Mouse (Mus musculus) thymus, adult 2 months (tissue): ENCODE measurements around the gene Gsk3b.

ENCODE experiments used
- CTCF ChIP-seq: fragments of 200-500 bp; IDR thresholded peaks from 2 replicates; pipeline ENCODE4 v1.5.1; 2012; ENCODE audit warnings: mild to moderate bottlenecking, control low read depth, low read length, moderate library complexity, borderline replicate concordance; ENCODE audit not compliant: control insufficient read depth, poor library complexity, insufficient read depth; ENCODE audit errors: extremely low read depth
- POLR2A ChIP-seq: fragments of 200-500 bp; IDR thresholded peaks from 2 replicates; pipeline ENCODE4 v1.6.1; 2012; ENCODE audit warnings: mild to moderate bottlenecking, low read length, control low read depth, moderate library complexity; ENCODE audit not compliant: control insufficient read depth, poor library complexity, insufficient read depth; ENCODE audit errors: extremely low read depth

DNA sequence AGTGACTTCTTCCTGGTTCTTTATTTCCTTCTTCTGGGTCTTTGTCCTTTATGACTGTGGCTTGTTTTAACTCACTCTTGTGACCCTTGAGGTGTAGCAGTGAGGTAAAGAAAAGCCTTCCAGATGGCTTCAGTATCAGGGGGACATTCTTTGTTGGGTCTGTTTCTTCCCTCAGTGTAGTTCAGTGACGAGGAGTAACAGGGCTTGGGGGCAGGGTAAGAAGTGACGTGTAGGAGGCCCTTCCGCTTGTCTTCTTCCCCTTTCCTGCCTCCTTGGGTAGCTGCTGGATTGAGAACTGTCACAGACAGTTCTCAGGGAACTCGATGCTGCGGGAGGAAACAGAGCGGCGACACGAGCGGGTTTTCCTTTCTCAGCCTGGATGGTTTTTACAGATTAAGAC lies 43.0 kb downstream of the Gsk3b start:
- no peak for TF ChIP-seq CTCF
- TF ChIP-seq POLR2A: peak; percentile 41; the same call in 1 of the 2 replicates
